Mouse (Mus musculus) lung, embryonic 14.5 days (tissue): ENCODE measurements at regions not wholly inside any gene's neighbourhood (a gene's known extent, or its start where the extent isn't known, plus 50 kb on each side); places are given as distances from the start of the nearest gene placed in this dataset.

Source experiments
- ATAC-seq: fragments of 200-750 bp; cut with Nextera tagmentation; 2 replicates; pipeline ENCODE4 v1.8.0; 2017; ENCODE audit warnings: mild to moderate bottlenecking, moderate TSS enrichment, moderate library complexity; ENCODE audit not compliant: insufficient read depth
- DNase-seq: peaks from one replicate; pipeline ENCODE4 v3.0.0-alpha.2; 2015
- H3K27ac ChIP-seq: fragments of 300-500 bp; sonication (generic); 2 replicates; pipeline ENCODE4 v1.5.1; 2014; ENCODE audit warnings: low read depth, mild to moderate bottlenecking, moderate library complexity
- H3K27me3 ChIP-seq: fragments of 300-500 bp; sonication (generic); 2 replicates; pipeline ENCODE4 v1.6.1; 2014; ENCODE audit warnings: low read length, control low read depth; ENCODE audit not compliant: insufficient read depth
- H3K36me3 ChIP-seq: fragments of 300-500 bp; sonication (generic); 2 replicates; pipeline ENCODE4 v1.6.1; 2014; ENCODE audit warnings: control low read depth; ENCODE audit not compliant: insufficient read depth
- H3K4me1 ChIP-seq: fragments of 300-500 bp; sonication (generic); 2 replicates; pipeline ENCODE4 v1.6.1; 2014; ENCODE audit warnings: antibody characterized with exemption, control low read depth; ENCODE audit not compliant: insufficient read depth
- H3K4me2 ChIP-seq: fragments of 300-500 bp; sonication (generic); 2 replicates; pipeline ENCODE4 v1.6.1; 2014; ENCODE audit warnings: mild to moderate bottlenecking
- H3K4me3 ChIP-seq: fragments of 300-500 bp; sonication (generic); 2 replicates; pipeline ENCODE4 v1.5.1; 2014; ENCODE audit warnings: low read depth, low read length
- H3K9ac ChIP-seq: fragments of 300-500 bp; sonication (generic); 2 replicates; pipeline ENCODE4 v1.6.1; 2014
- H3K9me3 ChIP-seq: fragments of 300-500 bp; sonication (generic); 2 replicates; pipeline ENCODE4 v1.6.1; 2016; ENCODE audit warnings: low read depth, low read length, control low read depth
- CTCF ChIP-seq: IDR thresholded peaks from 2 replicates; pipeline ENCODE4 v1.5.1; 2016; ENCODE audit warnings: antibody characterized with exemption, low read depth
- WGBS: fragments of 180-500 bp; shearing (Covaris S2); extraction: QIAGEN DNeasy Blood & Tissue Kit; methylation state at CpG from one replicate; pipeline ENCODE4 v1.1.7; 2014; 5-methylcytosine and 5-hydroxymethylcytosine counted together

DNA sequence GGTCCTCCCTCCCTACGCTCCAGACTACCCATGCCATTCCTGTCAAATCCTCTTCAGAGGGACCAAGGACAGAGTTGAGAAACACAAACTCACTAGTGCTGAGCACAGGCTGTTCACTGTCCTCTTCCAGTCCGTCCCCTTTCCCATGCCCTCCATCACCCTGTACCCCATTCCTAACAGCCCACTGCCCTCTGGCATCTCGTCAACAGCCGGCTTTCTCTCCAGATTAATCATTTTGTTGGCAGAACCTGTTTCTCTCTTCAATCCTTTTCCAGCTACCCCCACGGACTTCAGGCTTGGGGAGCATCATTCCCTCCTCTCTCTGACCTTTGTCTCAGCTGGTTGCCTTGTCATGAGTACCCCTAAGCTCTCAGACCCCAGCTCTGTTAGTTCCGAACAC lies 99.2 kb upstream of the Grik3 start:
- no peaks in the 10 kb centered on the region for H3K9me3 ChIP-seq
- no peaks in the 10 kb centered on the region for H3K27me3 ChIP-seq
- H3K4me3 ChIP-seq = no peak overlapping the region
- no peaks in the 10 kb centered on the region for H3K36me3 ChIP-seq
- no peak overlapping the region for H3K9ac ChIP-seq
- TF ChIP-seq CTCF = no peak
- H3K4me2 ChIP-seq = no peak overlapping the region
- ATAC-seq = no peak
- H3K27ac ChIP-seq = no peak overlapping the region
- no peaks in the 10 kb centered on the region for H3K4me1 ChIP-seq
- 46% methylated on average over 6 of the region's 6 CpGs for WGBS
- DNase-seq = no peak

DNA sequence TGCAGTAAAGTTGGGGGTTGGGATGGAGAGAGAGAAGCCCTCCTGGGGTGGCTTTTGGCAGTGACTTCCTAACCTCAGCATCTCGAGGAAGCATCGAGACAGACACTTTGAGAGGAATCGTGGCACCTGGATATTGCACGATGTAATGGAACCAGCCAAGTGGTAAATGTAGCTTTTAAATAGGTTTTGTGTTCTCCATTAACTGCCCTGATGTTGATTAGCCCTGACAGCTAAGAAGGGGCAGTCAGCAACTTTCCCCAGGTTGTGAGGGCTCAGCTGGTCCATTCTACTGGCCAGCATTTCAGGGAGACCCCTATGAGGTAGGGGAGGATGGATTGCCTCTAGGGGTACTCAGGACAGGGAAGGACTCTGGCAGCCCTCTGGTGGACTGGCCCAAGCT lies 104.7 kb upstream of the Grik3 start:
- no peak for ATAC-seq
- H3K9ac ChIP-seq = no peak overlapping the region
- H3K27ac ChIP-seq = no peak overlapping the region
- DNase-seq = no peak
- 70% methylated on average over 4 of the region's 4 CpGs for WGBS
- H3K4me2 ChIP-seq = no peak overlapping the region
- H3K4me1 ChIP-seq = no peaks in the 10 kb centered on the region
- no peak overlapping the region for H3K4me3 ChIP-seq
- no peaks in the 10 kb centered on the region for H3K9me3 ChIP-seq
- TF ChIP-seq CTCF = no peak
- H3K27me3 ChIP-seq = no peaks in the 10 kb centered on the region
- H3K36me3 ChIP-seq = no peaks in the 10 kb centered on the region

DNA sequence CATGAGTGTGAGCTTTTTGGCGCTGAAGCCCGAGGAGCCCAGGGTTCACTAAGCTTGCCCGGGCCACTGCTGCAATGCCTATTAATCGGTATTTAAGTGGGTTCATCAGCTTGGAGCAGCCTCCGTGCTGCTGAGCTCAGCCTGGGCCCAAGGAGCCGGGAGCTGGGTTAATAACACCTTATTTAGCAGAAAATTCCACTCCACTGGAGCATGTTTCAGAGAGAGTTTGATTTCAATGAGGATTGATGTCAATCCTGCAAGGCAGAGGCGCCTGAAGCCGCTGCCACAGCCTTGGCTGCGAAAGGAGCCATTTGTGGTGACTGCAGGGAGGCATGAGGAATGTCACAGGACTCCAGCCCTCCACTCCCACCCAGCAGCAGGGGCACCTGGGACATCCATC lies 126.5 kb upstream of the Grik3 start:
- DNase-seq = no peak
- 49% methylated on average over 9 of the region's 9 CpGs for WGBS
- Histone ChIP-seq H3K36me3 (no peaks in the 10 kb centered on the region), H3K27me3 (no peaks in the 10 kb centered on the region), H3K9ac (no peak overlapping the region), H3K27ac (no peak overlapping the region), H3K9me3 (no peaks in the 10 kb centered on the region), H3K4me3 (no peak overlapping the region), H3K4me1 (no peaks in the 10 kb centered on the region), H3K4me2 (no peak overlapping the region)
- no peak for ATAC-seq
- no peak for TF ChIP-seq CTCF

DNA sequence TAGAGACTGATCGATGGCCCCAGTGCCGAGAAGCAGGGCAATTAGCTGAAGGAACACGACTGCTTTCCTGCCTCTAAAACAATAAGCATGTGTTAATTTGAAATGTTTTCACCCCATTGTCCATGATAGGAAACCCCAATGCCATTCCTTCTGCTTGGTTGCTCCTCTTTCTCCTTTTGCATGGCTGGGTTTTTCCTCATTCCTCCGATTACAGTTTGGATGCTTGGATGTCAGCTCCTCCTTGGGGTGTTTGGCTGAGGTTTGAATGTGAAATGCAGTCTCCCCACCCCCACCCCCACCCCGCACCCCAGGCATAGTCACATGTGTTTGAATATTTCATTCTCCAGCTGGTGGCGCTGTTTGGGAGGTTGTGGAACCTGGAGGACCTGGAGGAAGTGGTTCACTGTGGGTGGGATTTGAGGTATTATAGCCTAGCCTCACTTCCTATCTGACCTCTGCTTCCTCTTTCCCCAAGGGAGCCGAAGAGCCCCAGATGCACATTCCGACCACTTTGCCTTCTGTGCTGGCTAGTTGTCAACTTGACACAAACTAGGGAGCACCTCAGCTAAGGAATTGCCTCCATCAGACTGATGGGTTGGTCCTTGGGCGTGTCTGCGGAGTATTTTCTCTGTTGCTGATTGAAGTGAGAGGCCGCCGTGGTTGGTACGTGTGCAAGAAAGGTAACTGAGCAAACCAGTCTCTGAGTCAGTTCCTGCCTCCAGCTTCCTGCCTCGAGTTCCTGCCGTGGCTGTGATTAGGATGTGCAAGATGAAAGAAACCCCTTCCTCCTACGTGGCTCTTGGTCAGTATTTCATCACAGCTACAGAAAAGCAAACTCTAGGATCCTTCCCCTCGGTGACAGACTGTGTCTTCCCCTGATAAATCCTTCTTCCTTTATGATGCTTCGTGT lies 128.6 kb upstream of the Grik3 start:
- Histone ChIP-seq H3K36me3 (no peaks in the 10 kb centered on the region), H3K4me1 (no peaks in the 10 kb centered on the region), H3K27me3 (no peaks in the 10 kb centered on the region), H3K9me3 (no peaks in the 10 kb centered on the region), H3K27ac (no peak overlapping the region), H3K9ac (no peak overlapping the region), H3K4me3 (no peak overlapping the region), H3K4me2 (no peak overlapping the region)
- no peak for DNase-seq
- TF ChIP-seq CTCF = no peak
- ATAC-seq = no peak
- WGBS = 60% methylated on average over 18 of the region's 18 CpGs

DNA sequence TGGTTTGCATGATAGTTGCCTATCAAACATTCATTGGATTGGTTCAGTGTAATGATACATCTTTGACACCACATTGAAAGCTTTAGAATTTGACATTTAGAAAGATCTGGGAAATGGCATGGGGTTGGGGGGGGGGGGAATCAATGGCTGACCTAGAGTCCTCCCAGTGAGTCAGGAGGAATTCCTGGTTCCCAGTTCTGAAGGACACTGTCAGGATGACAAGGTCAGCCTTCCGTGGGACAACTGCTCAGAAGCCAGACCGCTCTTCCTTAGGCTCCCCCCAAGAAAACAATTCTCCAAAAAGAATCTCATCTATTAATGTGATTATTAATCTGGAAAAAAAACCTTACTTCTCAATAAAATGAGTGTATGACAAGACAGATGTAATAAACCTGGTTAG lies 132.1 kb upstream of the Grik3 start:
- no peak overlapping the region for H3K27ac ChIP-seq
- TF ChIP-seq CTCF = no peak
- DNase-seq (no peak), ATAC-seq (no peak)
- H3K4me3 ChIP-seq = no peak overlapping the region
- WGBS = 86% methylated on average over 2 of the region's 2 CpGs
- H3K9me3 ChIP-seq = no peaks in the 10 kb centered on the region
- H3K4me2 ChIP-seq = no peak overlapping the region
- H3K4me1 ChIP-seq = no peaks in the 10 kb centered on the region
- no peak overlapping the region for H3K9ac ChIP-seq
- no peaks in the 10 kb centered on the region for H3K36me3 ChIP-seq
- H3K27me3 ChIP-seq = no peaks in the 10 kb centered on the region

DNA sequence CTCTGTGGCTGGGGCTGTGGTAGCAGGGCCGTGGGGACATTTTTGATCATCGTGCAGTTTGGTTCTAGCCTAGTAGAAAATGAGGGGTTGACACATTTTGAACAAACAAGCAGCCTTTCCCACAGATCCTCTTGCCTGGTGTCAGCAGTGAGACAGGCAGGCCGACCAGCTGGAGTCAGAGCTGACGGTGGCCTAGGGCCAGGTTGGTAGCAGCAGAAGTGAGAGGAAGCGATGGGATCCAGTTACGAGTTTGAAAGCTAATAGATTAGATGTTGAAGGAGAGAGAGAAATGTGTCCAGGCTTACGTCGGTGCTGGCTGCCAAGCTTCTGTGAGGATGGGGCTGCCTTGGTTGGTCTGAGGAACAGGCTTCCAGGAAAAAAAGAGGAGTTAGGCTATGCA lies 134.1 kb upstream of the Grik3 start:
- H3K4me2 ChIP-seq = no peak overlapping the region
- TF ChIP-seq CTCF = no peak
- peak; percentile 5 for DNase-seq
- no peaks in the 10 kb centered on the region for H3K36me3 ChIP-seq
- H3K4me3 ChIP-seq = no peak overlapping the region
- no peak for ATAC-seq
- no peaks in the 10 kb centered on the region for H3K9me3 ChIP-seq
- H3K9ac ChIP-seq = no peak overlapping the region
- H3K27ac ChIP-seq = no peak overlapping the region
- no peaks in the 10 kb centered on the region for H3K4me1 ChIP-seq
- no peaks in the 10 kb centered on the region for H3K27me3 ChIP-seq
- WGBS = 18% methylated on average over 8 of the region's 8 CpGs

DNA sequence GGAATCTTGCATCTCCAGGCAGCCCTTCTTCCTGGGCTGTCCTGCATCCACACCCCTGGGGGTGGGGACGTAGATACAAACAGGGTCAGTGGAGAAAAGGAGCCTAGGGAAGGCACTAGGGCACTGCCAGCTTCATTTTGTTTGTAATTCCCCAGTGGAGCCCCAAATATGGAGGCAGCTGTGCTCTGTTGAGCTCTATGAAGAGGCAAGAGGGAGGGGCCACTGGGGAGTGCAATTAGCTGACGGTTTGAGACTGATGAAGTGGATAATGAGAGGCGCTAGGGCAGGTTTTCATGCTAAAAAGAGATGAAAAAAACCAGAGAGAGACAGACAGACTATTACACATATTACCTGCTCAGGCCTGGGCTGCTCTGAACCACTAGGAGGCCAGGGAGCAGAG lies 135.8 kb upstream of the Grik3 start:
- no peak overlapping the region for H3K9ac ChIP-seq
- H3K36me3 ChIP-seq = no peaks in the 10 kb centered on the region
- TF ChIP-seq CTCF = no peak
- ATAC-seq (no peak), DNase-seq (no peak)
- H3K27ac ChIP-seq = no peak overlapping the region
- H3K9me3 ChIP-seq = no peaks in the 10 kb centered on the region
- H3K4me3 ChIP-seq = no peak overlapping the region
- whole genome bisulfite sequencing = 55% methylated on average over 3 of the region's 3 CpGs
- no peaks in the 10 kb centered on the region for H3K4me1 ChIP-seq
- H3K4me2 ChIP-seq = no peak overlapping the region
- no peaks in the 10 kb centered on the region for H3K27me3 ChIP-seq

DNA sequence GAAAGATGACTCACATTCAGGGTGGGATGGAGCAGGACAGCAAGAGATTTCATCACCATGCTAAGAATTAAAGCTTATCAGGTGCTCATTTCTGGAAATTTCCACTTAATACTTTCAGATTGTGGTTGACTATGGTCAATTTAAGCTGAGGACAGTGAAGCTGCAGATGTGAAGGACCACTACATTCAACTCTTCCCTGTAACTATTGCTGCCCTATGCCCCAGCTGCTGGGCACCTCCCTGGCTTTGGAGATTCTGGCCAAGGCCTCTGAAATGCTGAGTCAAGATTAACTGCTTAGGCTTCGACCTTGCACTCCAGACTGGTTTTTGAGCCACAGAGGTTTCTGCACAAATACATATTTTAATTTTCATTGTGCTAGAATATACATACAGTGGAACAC lies 140.4 kb upstream of the Grik3 start:
- Histone ChIP-seq H3K4me2 (no peak overlapping the region), H3K27ac (no peak overlapping the region), H3K9ac (no peak overlapping the region), H3K9me3 (no peaks in the 10 kb centered on the region), H3K27me3 (no peaks in the 10 kb centered on the region), H3K4me3 (no peak overlapping the region), H3K36me3 (no peaks in the 10 kb centered on the region), H3K4me1 (no peaks in the 10 kb centered on the region)
- TF ChIP-seq CTCF = no peak
- ATAC-seq (no peak), DNase-seq (no peak)
- 68% methylated on average over 1 of the region's 1 CpGs for WGBS
